Mouse (Mus musculus): ENCODE results near the gene Serpina10. TPM values are rescaled to one million over a fixed set of nuclear protein-coding genes. Genes with fewer than 3 reads are reported as not detected.

Serpina10 gene
- polyA plus RNA-seq, 1 experiment from 2014 or later, result 0.07 TPM

- Histone ChIP-seq H3K9me3 (replicated peaks) (no peaks in the 10 kb centered on the region), H3K36me3 (no peaks in the 10 kb centered on the region), H3K4me1 (no peaks in the 10 kb centered on the region), H3K4me3 (replicated peaks) (no peak within 1 kb of the TSS), H3K27me3 (no peaks in the 10 kb centered on the region), H3K9ac (no peak within 1 kb of the TSS), H3K4me2 (replicated peaks) (no peak within 1 kb of the TSS), H3K27ac (replicated peaks) (no peak within 1 kb of the TSS)
- no peak for ATAC-seq (ENCODE audit: insufficient number of reproducible peaks, low FRiP score, low TSS enrichment, low read depth)
- WGBS, result 65% methylated on average over 9 of the region's 9 CpGs
These were observed 25.8 kb upstream of the Serpina10 start, which contains the start of gene Serpina6 for GRCm38 (mm10) chr12:103656848-103657626. Gene Serpina6 (minus strand): TSS chr12:103657212.

DNA sequence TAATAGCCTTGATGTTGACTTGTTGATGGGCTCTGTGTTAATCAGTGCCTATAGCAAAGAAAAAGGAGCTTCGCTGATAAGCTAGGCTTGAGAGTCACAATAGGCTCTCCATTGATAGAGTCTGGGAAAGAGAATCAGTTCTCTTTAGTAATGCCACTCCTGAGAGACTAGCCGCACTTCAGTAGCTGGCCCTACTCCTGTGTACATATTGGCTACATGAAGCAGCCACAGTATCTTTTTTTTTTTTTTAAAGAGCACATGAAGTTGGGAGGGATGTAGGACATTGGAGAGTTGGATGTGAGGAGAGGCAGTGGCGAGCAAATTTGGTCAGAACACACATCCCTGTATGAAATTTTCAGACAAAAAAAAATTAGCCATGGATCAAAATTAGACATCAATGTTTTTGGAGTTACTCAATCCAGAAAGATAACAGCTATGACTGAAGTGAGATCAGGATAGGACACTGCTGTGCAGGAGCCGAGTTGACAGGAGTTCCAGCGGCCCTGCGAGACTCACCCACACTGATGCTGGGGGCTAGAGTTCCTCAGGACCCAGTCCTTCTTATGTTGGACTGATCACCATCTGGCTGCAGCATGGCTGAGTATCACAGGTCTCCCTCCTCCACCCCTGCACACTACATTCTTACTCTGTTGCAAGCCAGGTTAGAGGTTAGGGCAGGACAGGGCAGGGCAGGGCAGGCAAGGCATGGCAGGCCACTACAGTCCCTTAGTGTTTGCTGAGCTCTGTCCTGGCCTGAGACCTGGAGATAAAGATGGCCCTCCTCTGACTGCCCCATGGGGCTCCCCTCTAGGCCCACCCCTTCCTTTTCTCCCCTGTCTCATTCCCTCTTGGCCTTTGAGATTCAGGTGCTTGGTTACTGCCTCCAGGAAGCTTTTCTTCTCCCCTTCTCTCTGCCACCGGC, 24.1 kb upstream of the Serpina10 start:
- no peaks in the 10 kb centered on the region for H3K27me3 ChIP-seq
- 81% methylated on average over 7 of the region's 7 CpGs for WGBS
- no peak overlapping the region for H3K4me3 ChIP-seq (replicated peaks)
- H3K9me3 ChIP-seq (replicated peaks), result no peaks in the 10 kb centered on the region
- no peak overlapping the region for H3K4me2 ChIP-seq (replicated peaks)
- no peak for ATAC-seq (ENCODE audit: insufficient number of reproducible peaks, low FRiP score, low TSS enrichment, low read depth)
- H3K9ac ChIP-seq, result no peak overlapping the region
- no peak overlapping the region for H3K27ac ChIP-seq (replicated peaks)
- H3K4me1 ChIP-seq, result no peaks in the 10 kb centered on the region
- no peaks in the 10 kb centered on the region for H3K36me3 ChIP-seq

- no peak overlapping the region for H3K27ac ChIP-seq (replicated peaks)
- no peak for ATAC-seq (ENCODE audit: insufficient number of reproducible peaks, low FRiP score, low TSS enrichment, low read depth)
- H3K4me2 ChIP-seq (replicated peaks), result no peak overlapping the region
- 97% methylated on average over 2 of the region's 2 CpGs for WGBS
- H3K9me3 ChIP-seq (replicated peaks), result no peaks in the 10 kb centered on the region
- H3K4me1 ChIP-seq, result no peaks in the 10 kb centered on the region
- H3K27me3 ChIP-seq, result no peaks in the 10 kb centered on the region
- H3K4me3 ChIP-seq (replicated peaks), result no peak overlapping the region
- no peaks in the 10 kb centered on the region for H3K36me3 ChIP-seq
- H3K9ac ChIP-seq, result no peak overlapping the region
These were observed 22.6 kb upstream of the Serpina10 start for GRCm38 (mm10) chr12:103653836-103654235.

DNA sequence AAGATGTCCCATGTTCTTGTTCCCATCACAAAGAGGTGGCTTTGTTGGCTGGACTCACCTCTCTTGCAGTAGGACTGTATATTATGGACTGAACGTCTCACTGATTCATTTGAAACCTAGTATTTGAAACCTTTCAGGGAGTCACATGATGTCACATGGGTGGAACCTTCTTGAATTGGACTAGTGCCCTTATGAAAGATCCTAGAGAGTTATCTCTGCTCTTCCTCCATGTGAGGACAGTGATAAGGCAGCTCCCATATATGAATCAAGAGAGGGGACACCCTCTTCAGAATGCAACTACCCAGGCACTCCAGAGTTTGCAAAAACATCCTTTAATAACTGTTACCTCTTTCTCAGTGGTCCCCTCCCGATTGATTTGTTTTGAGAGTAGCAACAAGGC, 15.1 kb upstream of the Serpina10 start:
- no peaks in the 10 kb centered on the region for H3K36me3 ChIP-seq
- no peak overlapping the region for H3K27ac ChIP-seq (replicated peaks)
- no peaks in the 10 kb centered on the region for H3K27me3 ChIP-seq
- peaks cover 8% of the 10 kb centered on the region; the same call in 1 of the 2 replicates for H3K4me1 ChIP-seq
- 73% methylated on average over 2 of the region's 2 CpGs for WGBS
- H3K9me3 ChIP-seq (replicated peaks), result no peaks in the 10 kb centered on the region
- H3K9ac ChIP-seq, result no peak overlapping the region
- no peak overlapping the region for H3K4me2 ChIP-seq (replicated peaks)
- ATAC-seq (ENCODE audit: insufficient number of reproducible peaks, low FRiP score, low TSS enrichment, low read depth), result no peak
- no peak overlapping the region for H3K4me3 ChIP-seq (replicated peaks)

- Histone ChIP-seq H3K4me3 (replicated peaks) (no peak overlapping the region), H3K27me3 (no peaks in the 10 kb centered on the region), H3K9me3 (replicated peaks) (no peaks in the 10 kb centered on the region), H3K9ac (no peak overlapping the region), H3K27ac (replicated peaks) (peak overlapping the region; percentile 89), H3K4me2 (replicated peaks) (no peak overlapping the region), H3K4me1 (peaks cover 8% of the 10 kb centered on the region; the same call in 1 of the 2 replicates), H3K36me3 (no peaks in the 10 kb centered on the region)
- WGBS, result 8% methylated on average over 5 of the region's 5 CpGs
- no peak for ATAC-seq (ENCODE audit: insufficient number of reproducible peaks, low FRiP score, low TSS enrichment, low read depth)
These were observed 13.4 kb upstream of the Serpina10 start for GRCm38 (mm10) chr12:103644601-103645000.

DNA sequence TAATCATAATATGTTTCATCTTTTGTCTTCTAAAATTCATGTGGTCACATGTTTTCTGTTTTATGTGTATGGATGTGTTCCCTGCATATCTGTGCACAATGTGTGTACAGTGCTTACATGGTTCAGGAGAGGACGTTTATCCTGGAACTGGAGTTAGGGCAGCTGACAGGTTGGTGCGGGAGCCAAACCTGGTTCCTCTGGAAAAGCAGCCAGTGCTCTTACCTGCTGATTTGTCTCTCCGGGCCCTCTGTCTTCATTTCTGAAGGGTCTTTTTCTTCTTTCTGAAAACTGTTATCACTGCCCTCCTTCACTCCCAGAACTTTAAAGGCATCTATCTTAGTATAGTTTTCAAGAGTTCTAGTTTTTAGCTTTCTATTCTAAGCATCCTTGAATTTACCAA, 12.6 kb upstream of the Serpina10 start:
- Histone ChIP-seq H3K4me2 (replicated peaks) (no peak overlapping the region), H3K9me3 (replicated peaks) (no peaks in the 10 kb centered on the region), H3K36me3 (no peaks in the 10 kb centered on the region), H3K9ac (no peak overlapping the region), H3K27ac (replicated peaks) (peak overlapping the region; percentile 89; the same call in 1 of the 2 replicates), H3K27me3 (no peaks in the 10 kb centered on the region), H3K4me3 (replicated peaks) (no peak overlapping the region), H3K4me1 (peaks cover 8% of the 10 kb centered on the region; the same call in 1 of the 2 replicates)
- ATAC-seq (ENCODE audit: insufficient number of reproducible peaks, low FRiP score, low TSS enrichment, low read depth), result no peak
- 70% methylated on average over 3 of the region's 3 CpGs for WGBS

- Histone ChIP-seq H3K4me3 (replicated peaks) (no peak overlapping the region), H3K9ac (no peak overlapping the region), H3K4me2 (replicated peaks) (no peak overlapping the region), H3K27me3 (no peaks in the 10 kb centered on the region), H3K9me3 (replicated peaks) (no peaks in the 10 kb centered on the region), H3K4me1 (peaks cover 8% of the 10 kb centered on the region; the same call in 1 of the 2 replicates), H3K27ac (replicated peaks) (no peak overlapping the region), H3K36me3 (no peaks in the 10 kb centered on the region)
- ATAC-seq (ENCODE audit: insufficient number of reproducible peaks, low FRiP score, low TSS enrichment, low read depth), result no peak
- WGBS, result 3% methylated on average over 2 of the region's 2 CpGs
These were observed 12.1 kb upstream of the Serpina10 start for GRCm38 (mm10) chr12:103643336-103643735.

DNA sequence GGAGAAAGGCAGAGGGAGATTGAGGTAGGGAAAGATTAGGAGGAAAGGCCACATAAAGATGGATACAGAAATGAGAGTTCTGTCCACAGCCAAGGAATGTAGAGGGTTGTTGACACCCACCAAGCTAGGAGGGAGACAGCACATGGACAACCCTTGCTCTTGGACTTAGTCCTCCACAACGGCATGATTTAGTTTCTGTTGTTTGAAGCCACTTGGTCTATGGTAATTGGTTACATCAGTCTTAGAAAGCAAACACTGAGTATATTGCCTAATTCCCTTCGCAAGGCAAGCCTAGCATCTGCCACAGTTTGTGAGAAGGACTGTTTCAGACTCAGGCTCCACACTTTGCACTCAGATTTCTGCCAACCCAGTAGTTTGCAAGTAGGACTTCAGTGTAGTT, 4.6 kb upstream of the Serpina10 start:
- 74% methylated on average over 2 of the region's 2 CpGs for WGBS
- ATAC-seq (ENCODE audit: insufficient number of reproducible peaks, low FRiP score, low TSS enrichment, low read depth), result no peak
- Histone ChIP-seq H3K4me1 (no peaks in the 10 kb centered on the region), H3K27me3 (no peaks in the 10 kb centered on the region), H3K4me3 (replicated peaks) (no peak overlapping the region), H3K9me3 (replicated peaks) (no peaks in the 10 kb centered on the region), H3K4me2 (replicated peaks) (no peak overlapping the region), H3K27ac (replicated peaks) (no peak overlapping the region), H3K36me3 (no peaks in the 10 kb centered on the region), H3K9ac (no peak overlapping the region)

GRCm38 (mm10) chr12:103634430-103634829, 3.2 kb upstream of the Serpina10 start:
- Histone ChIP-seq H3K27ac (replicated peaks) (no peak overlapping the region), H3K36me3 (no peaks in the 10 kb centered on the region), H3K27me3 (no peaks in the 10 kb centered on the region), H3K9ac (no peak overlapping the region), H3K9me3 (replicated peaks) (no peaks in the 10 kb centered on the region), H3K4me3 (replicated peaks) (no peak overlapping the region), H3K4me1 (no peaks in the 10 kb centered on the region), H3K4me2 (replicated peaks) (no peak overlapping the region)
- no peak for ATAC-seq (ENCODE audit: insufficient number of reproducible peaks, low FRiP score, low TSS enrichment, low read depth)
- WGBS, result 73% methylated on average over 2 of the region's 2 CpGs

- Histone ChIP-seq H3K9me3 (replicated peaks) (no peaks in the 10 kb centered on the region), H3K9ac (no peak overlapping the region)
These were observed 14.4 kb downstream of the Serpina10 start for GRCm38 (mm10) chr12:103616860-103617261.

GRCm38 (mm10) chr12:103615734-103616133, 15.5 kb downstream of the Serpina10 start:
- Histone ChIP-seq H3K4me3 (replicated peaks) (no peak overlapping the region), H3K9ac (no peak overlapping the region), H3K4me2 (replicated peaks) (no peak overlapping the region), H3K9me3 (replicated peaks) (no peaks in the 10 kb centered on the region), H3K36me3 (no peaks in the 10 kb centered on the region), H3K27ac (replicated peaks) (no peak overlapping the region), H3K27me3 (no peaks in the 10 kb centered on the region), H3K4me1 (no peaks in the 10 kb centered on the region)
- no peak for ATAC-seq (ENCODE audit: insufficient number of reproducible peaks, low FRiP score, low TSS enrichment, low read depth)
- 79% methylated on average over 4 of the region's 4 CpGs for WGBS

More at GRCm38 (mm10) chr12:103616860-103617261, 14.4 kb downstream of the Serpina10 start:
- no peaks in the 10 kb centered on the region for H3K36me3 ChIP-seq
- ATAC-seq (ENCODE audit: insufficient number of reproducible peaks, low FRiP score, low TSS enrichment, low read depth), result no peak
- H3K27ac ChIP-seq (replicated peaks), result no peak overlapping the region
- no peaks in the 10 kb centered on the region for H3K27me3 ChIP-seq
- WGBS, result 90% methylated on average over 10 of the region's 10 CpGs
- no peaks in the 10 kb centered on the region for H3K4me1 ChIP-seq
- H3K4me3 ChIP-seq (replicated peaks), result no peak overlapping the region
- no peak overlapping the region for H3K4me2 ChIP-seq (replicated peaks)

Data from embryonic facial prominence, embryonic 15.5 days (tissue).